20 mouse cellular contexts compared by ENCODE assay signal in the genomic region with DNA sequence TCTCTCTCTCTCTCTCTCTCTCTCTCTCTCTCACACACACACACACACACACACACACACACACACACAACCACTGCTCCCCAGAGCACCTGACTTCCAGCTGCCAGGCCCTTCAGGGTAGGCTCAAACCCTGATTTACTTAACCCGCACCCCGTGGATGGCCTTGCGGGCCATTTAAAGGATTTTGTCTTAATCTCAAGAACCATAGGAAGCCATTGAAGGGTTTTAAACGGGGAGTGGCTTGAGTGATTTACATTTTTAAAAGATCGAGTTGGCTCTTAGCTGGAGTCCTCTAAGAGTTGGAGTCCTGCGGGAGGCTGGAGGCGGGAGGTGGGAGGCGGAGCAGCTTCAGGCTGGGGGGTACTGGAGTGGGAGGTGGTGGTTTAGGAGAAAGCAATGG. TPM values are rescaled to one million over a fixed set of nuclear protein-coding genes. Genes with fewer than 3 reads are reported as not detected.
DNase-seq lines count a peak whose midpoint lies in the region; ATAC-seq lines count a peak whose summit lies in the region.
"Had no signal": no experiment of that assay in that cellular context is flagged by ENCODE, and none has a peak within 500 bp of the region (broad histone marks: within the 10 kb centered on the region; RNA-seq: fewer than 3 reads in every experiment).

No protein-coding gene starts in this region.

- intact Hi-C loops in heart, postnatal 25 days (cut with DNase I) = no loop called here

- peaks cover 45% of the 10 kb centered on the region for H3K4me1 ChIP-seq in forebrain, embryonic 11.5 days (replicated peaks; ENCODE audit: control insufficient read depth, insufficient read depth, low read length)
- H3K4me1 ChIP-seq in forebrain, embryonic 13.5 days = peaks cover 53% of the 10 kb centered on the region
- peaks cover 50% of the 10 kb centered on the region for H3K4me1 ChIP-seq in midbrain, embryonic 11.5 days (ENCODE audit: control insufficient read depth, insufficient read depth, low read length)
- peaks cover 34% of the 10 kb centered on the region for H3K4me1 ChIP-seq in midbrain, embryonic 16.5 days (ENCODE audit: control insufficient read depth, insufficient read depth, low read length)
- peaks cover 100% of the 10 kb centered on the region for H3K4me1 ChIP-seq in limb, embryonic 10.5 days
- peaks cover 69% of the 10 kb centered on the region for H3K4me1 ChIP-seq in neural tube, embryonic 15.5 days

- no peak overlapping the region for H3K4me3 ChIP-seq in forebrain, embryonic 11.5 days (ENCODE audit: low read depth, low read length)
- no peak overlapping the region for H3K4me3 ChIP-seq in forebrain, embryonic 13.5 days
- H3K4me3 ChIP-seq in midbrain, embryonic 11.5 days (ENCODE audit: low read depth, low read length) = no peak overlapping the region
- H3K4me3 ChIP-seq in midbrain, embryonic 16.5 days (ENCODE audit: low read depth, low read length) = no peak overlapping the region
- H3K4me3 ChIP-seq in limb, embryonic 10.5 days = peak overlapping the region; percentile 6; the same call in 1 of the 2 replicates
- no peak overlapping the region for H3K4me3 ChIP-seq in neural tube, embryonic 15.5 days (replicated peaks)

- WGBS in forebrain, embryonic 11.5 days = 3% methylated on average over 8 of the region's 8 CpGs
- WGBS in forebrain, embryonic 13.5 days = 3% methylated on average over 8 of the region's 8 CpGs
- WGBS in midbrain, embryonic 11.5 days = 2% methylated on average over 8 of the region's 8 CpGs
- WGBS in midbrain, embryonic 16.5 days = 5% methylated on average over 8 of the region's 8 CpGs
- 5% methylated on average over 8 of the region's 8 CpGs for WGBS in limb, embryonic 10.5 days
- 4% methylated on average over 8 of the region's 8 CpGs for WGBS in neural tube, embryonic 15.5 days

- no peaks in the 10 kb centered on the region for H3K36me3 ChIP-seq in forebrain, embryonic 11.5 days (ENCODE audit: control insufficient read depth, insufficient read depth, low read length)
- H3K36me3 ChIP-seq in forebrain, embryonic 13.5 days (ENCODE audit: poor library complexity, severe bottlenecking) = no peaks in the 10 kb centered on the region
- H3K36me3 ChIP-seq in midbrain, embryonic 11.5 days (ENCODE audit: control insufficient read depth, insufficient read depth, low read length) = no peaks in the 10 kb centered on the region
- H3K36me3 ChIP-seq in midbrain, embryonic 16.5 days (ENCODE audit: control insufficient read depth, insufficient read depth, low read length) = no peaks in the 10 kb centered on the region
- no peaks in the 10 kb centered on the region for H3K36me3 ChIP-seq in limb, embryonic 10.5 days
- no peaks in the 10 kb centered on the region for H3K36me3 ChIP-seq in neural tube, embryonic 15.5 days
- H3K36me3 ChIP-seq: heart, embryonic 10.5 days had no signal

- H3K27ac ChIP-seq in forebrain, embryonic 11.5 days (ENCODE audit: low read depth, low read length) = no peak overlapping the region
- H3K27ac ChIP-seq in forebrain, embryonic 13.5 days = no peak overlapping the region
- peak overlapping the region; percentile 32; the same call in 1 of the 2 replicates for H3K27ac ChIP-seq in midbrain, embryonic 11.5 days (ENCODE audit: low read depth, low read length)
- H3K27ac ChIP-seq in midbrain, embryonic 16.5 days (ENCODE audit: low read length) = no peak overlapping the region
- H3K27ac ChIP-seq in limb, embryonic 10.5 days = peak overlapping the region; percentile 57
- H3K27ac ChIP-seq in neural tube, embryonic 15.5 days (replicated peaks) = peak overlapping the region; percentile 85

- peaks cover 96% of the 10 kb centered on the region for H3K27me3 ChIP-seq in forebrain, embryonic 11.5 days (ENCODE audit: control insufficient read depth, insufficient read depth, low read length)
- H3K27me3 ChIP-seq in forebrain, embryonic 13.5 days = peaks cover 99% of the 10 kb centered on the region
- H3K27me3 ChIP-seq in midbrain, embryonic 11.5 days (ENCODE audit: control insufficient read depth, insufficient read depth, low read length) = peaks cover 89% of the 10 kb centered on the region
- peaks cover 44% of the 10 kb centered on the region for H3K27me3 ChIP-seq in midbrain, embryonic 16.5 days (ENCODE audit: control insufficient read depth, insufficient read depth, low read depth, low read length)
- H3K27me3 ChIP-seq in limb, embryonic 10.5 days (ENCODE audit: low read depth, poor library complexity, severe bottlenecking) = peaks cover 85% of the 10 kb centered on the region
- peaks cover 76% of the 10 kb centered on the region for H3K27me3 ChIP-seq in neural tube, embryonic 15.5 days (replicated peaks)
- H3K27me3 ChIP-seq: Patski had no signal

- ATAC-seq in forebrain, embryonic 11.5 days (replicated peaks; ENCODE audit: low FRiP score) = no peak
- ATAC-seq in forebrain, embryonic 13.5 days = no peak
- ATAC-seq in midbrain, embryonic 11.5 days (ENCODE audit: low FRiP score) = no peak
- no peak for ATAC-seq in midbrain, embryonic 16.5 days
- ATAC-seq in neural tube, embryonic 15.5 days (ENCODE audit: low FRiP score) = no peak
- ATAC-seq: intestine, postnatal 0 days; Patski had no signal

- H3K4me2 ChIP-seq in forebrain, embryonic 11.5 days (ENCODE audit: low read depth, low read length, severe bottlenecking) = 0 out of 2 replicates have a peak overlapping the region, but pooled peaks have one; percentile 2
- H3K4me2 ChIP-seq in forebrain, embryonic 13.5 days = no peak overlapping the region
- H3K4me2 ChIP-seq in midbrain, embryonic 11.5 days = peak overlapping the region; percentile 10; the same call in 1 of the 2 replicates
- H3K4me2 ChIP-seq in midbrain, embryonic 16.5 days (ENCODE audit: low read length) = no peak overlapping the region
- 0 out of 2 replicates have a peak overlapping the region, but pooled peaks have one; percentile 57 for H3K4me2 ChIP-seq in neural tube, embryonic 15.5 days
- H3K4me2 ChIP-seq: lung, embryonic 14.5 days had no signal

- no peak for DNase-seq in forebrain, embryonic 11.5 days (ENCODE audit: low spot score)
- DNase-seq in midbrain, embryonic 11.5 days (ENCODE audit: low spot score, missing footprints) = peak; percentile 86
- DNase-seq in limb, embryonic 10.5 days (ENCODE audit: low spot score) = no peak
- DNase-seq in cerebellum, postnatal 4 days (ENCODE audit: low spot score in 2 of 2) = no peak
- no peak for DNase-seq in heart, postnatal 25 days (ENCODE audit: low spot score)
- DNase-seq: cerebellum, adult 18-20 months; gastrocnemius, postnatal 36 days; heart, postnatal 14 days; kidney, postnatal 25 days; lung, embryonic 14.5 days; thymus, postnatal 4 days had no signal

- no peaks in the 10 kb centered on the region for H3K9me3 ChIP-seq in forebrain, embryonic 11.5 days (ENCODE audit: control insufficient read depth, low read length)
- no peaks in the 10 kb centered on the region for H3K9me3 ChIP-seq in forebrain, embryonic 13.5 days (replicated peaks)
- H3K9me3 ChIP-seq in midbrain, embryonic 11.5 days (ENCODE audit: control insufficient read depth, low read length) = no peaks in the 10 kb centered on the region
- H3K9me3 ChIP-seq in midbrain, embryonic 16.5 days (replicated peaks; ENCODE audit: control insufficient read depth, low read length, poor library complexity, severe bottlenecking) = no peaks in the 10 kb centered on the region
- no peaks in the 10 kb centered on the region for H3K9me3 ChIP-seq in limb, embryonic 10.5 days (replicated peaks)
- H3K9me3 ChIP-seq in neural tube, embryonic 15.5 days (replicated peaks) = no peaks in the 10 kb centered on the region
- H3K9me3 ChIP-seq: heart, embryonic 10.5 days had no signal

- H3K9ac ChIP-seq in forebrain, embryonic 11.5 days (ENCODE audit: low read length) = no peak overlapping the region
- no peak overlapping the region for H3K9ac ChIP-seq in forebrain, embryonic 13.5 days
- H3K9ac ChIP-seq in midbrain, embryonic 11.5 days (ENCODE audit: low read length) = no peak overlapping the region
- H3K9ac ChIP-seq in midbrain, embryonic 16.5 days (ENCODE audit: low read depth, low read length) = no peak overlapping the region
- H3K9ac ChIP-seq in neural tube, embryonic 15.5 days (replicated peaks) = no peak overlapping the region
- H3K9ac ChIP-seq: lung, embryonic 14.5 days had no signal

RNA-seq across cellular contexts. Expression of a gene that starts 58.4 kb away (rescaled TPM):
- polyA plus RNA-seq in forebrain, embryonic 11.5 days (2014; fragmentation: Nextera tagmentation; extraction: Ambion mirVana) = 1.0 and 1.6 TPM in 2 replicates
- 0.12 and 0.54 TPM in 2 replicates for polyA plus RNA-seq in forebrain, embryonic 13.5 days (2015; fragmentation: Nextera tagmentation; extraction: Ambion mirVana)
- 2.0 and 2.2 TPM in 2 replicates for polyA plus RNA-seq in midbrain, embryonic 11.5 days (2014; fragmentation: Nextera tagmentation; extraction: Ambion mirVana)
- 0.95 and 0.98 TPM in 2 replicates for polyA plus RNA-seq in midbrain, embryonic 16.5 days (2015; fragmentation: Nextera tagmentation; extraction: Ambion mirVana)
- polyA plus RNA-seq in limb, embryonic 10.5 days (2016; fragmentation: Nextera tagmentation; extraction: Ambion mirVana) = 11.0 and 13.9 TPM in 2 replicates
- 7.9 and 8.5 TPM in 2 replicates for polyA plus RNA-seq in neural tube, embryonic 15.5 days (2015; fragmentation: Nextera tagmentation; extraction: Ambion mirVana)
- under 1 TPM; 0.17 to 0.21 TPM for total RNA-seq in heart, postnatal 25 days (2021)
- total RNA-seq: adrenal gland, adult 18-20 months; common myeloid progenitor, adult 5-6 weeks had no signal
- polyA plus RNA-seq: intestine, postnatal 0 days; spleen, adult 2 months had no signal

Comparison
In these comparisons a context has a peak if more than half of its experiments do, and no peak if none do; other contexts are left out.
1. H3K27ac ChIP-seq: peak in midbrain, embryonic 11.5 days (single experiment), limb, embryonic 10.5 days (single experiment) and neural tube, embryonic 15.5 days (single experiment); none in forebrain, embryonic 11.5 days (single experiment), forebrain, embryonic 13.5 days (single experiment) and midbrain, embryonic 16.5 days (single experiment).
2. H3K4me2 ChIP-seq: peak in forebrain, embryonic 11.5 days (single experiment), midbrain, embryonic 11.5 days (single experiment) and neural tube, embryonic 15.5 days (single experiment); none in forebrain, embryonic 13.5 days (single experiment) and midbrain, embryonic 16.5 days (single experiment).